ENCODE assay signal across 16 mouse cellular contexts in genomic region chr5:52762586-52762985, GRCm38 (mm10).
"Had no signal": no experiment of that assay in that cellular context is flagged by ENCODE, and none has a peak within 500 bp of the region (broad histone marks: within the 10 kb centered on the region; RNA-seq: fewer than 3 reads in every experiment).

No protein-coding gene starts in this region.

- H3K4me3 ChIP-seq: kidney, embryonic 15.5 days; lung, embryonic 15.5 days; midbrain, embryonic 10.5 days; myocyte; neural tube, embryonic 12.5 days; stomach, embryonic 15.5 days had no signal

- H3K36me3 ChIP-seq: stomach, embryonic 15.5 days had no signal

- H3K9me3 ChIP-seq: kidney, embryonic 15.5 days; lung, embryonic 15.5 days; midbrain, embryonic 10.5 days; neural tube, embryonic 12.5 days; stomach, embryonic 15.5 days had no signal

- H3K4me1 ChIP-seq: kidney, embryonic 15.5 days; lung, embryonic 15.5 days; midbrain, embryonic 10.5 days; neural tube, embryonic 12.5 days; stomach, embryonic 15.5 days had no signal

- H3K4me2 ChIP-seq: kidney, embryonic 15.5 days; lung, embryonic 15.5 days; neural tube, embryonic 12.5 days; stomach, embryonic 15.5 days had no signal

- H3K27ac ChIP-seq: kidney, embryonic 15.5 days; liver, embryonic 14.5 days; lung, embryonic 15.5 days; midbrain, embryonic 10.5 days; neural tube, embryonic 12.5 days; stomach, embryonic 15.5 days had no signal

- DNase-seq: kidney, adult 2 months; kidney, postnatal 14 days; left cerebral cortex, postnatal 4 days; liver; midbrain, embryonic 14.5 days; retina, postnatal 1 day; thymus, adult 2 months; thymus, postnatal 25 days had no signal

- H3K27me3 ChIP-seq: kidney, embryonic 15.5 days; lung, embryonic 15.5 days; neural tube, embryonic 12.5 days; stomach, embryonic 15.5 days had no signal

- ATAC-seq: intestine, embryonic 16.5 days had no signal

- H3K9ac ChIP-seq: kidney, embryonic 15.5 days; liver, embryonic 14.5 days; lung, embryonic 15.5 days; neural tube, embryonic 12.5 days; stomach, embryonic 15.5 days had no signal
